ENCODE assay signal across 14 mouse cellular contexts in genomic region chr7:46962132-46962531, GRCm38 (mm10). TPM values are rescaled to one million over a fixed set of nuclear protein-coding genes. Genes with fewer than 3 reads are reported as not detected.
DNase-seq lines count a peak whose midpoint lies in the region; ATAC-seq and TF ChIP-seq lines count a peak whose summit lies in the region.
"Had no signal": no experiment of that assay in that cellular context is flagged by ENCODE, and none has a peak within 500 bp of the region (broad histone marks: within the 10 kb centered on the region; RNA-seq: fewer than 3 reads in every experiment).

No protein-coding gene starts in this region.

- no peaks in the 10 kb centered on the region for H3K9me3 ChIP-seq in MEL (replicated peaks; ENCODE audit: insufficient read depth, low read length)
- no peaks in the 10 kb centered on the region for H3K9me3 ChIP-seq in heart, postnatal 0 days (replicated peaks; ENCODE audit: control insufficient read depth, low read length)

- H3K27ac ChIP-seq in gastrocnemius, adult 2 months: peak overlapping the region; percentile 63; the same call in 1 of the 2 replicates
- no peak overlapping the region for H3K27ac ChIP-seq in MEL (ENCODE audit: control insufficient read depth, low read depth, low read length)
- H3K27ac ChIP-seq in heart, postnatal 0 days (ENCODE audit: low read depth): peak overlapping the region; percentile 64; the same call in 1 of the 2 replicates
- H3K27ac ChIP-seq: kidney, postnatal 0 days had no signal

- no peak overlapping the region for H3K4me2 ChIP-seq in heart, postnatal 0 days (ENCODE audit: low read depth, low read length)

- no peak for TF ChIP-seq RAD21 in MEL (IDR thresholded peaks at IDR 0.05; ENCODE audit: low read depth, low read length)

- H3K9ac ChIP-seq in MEL (ENCODE audit: control insufficient read depth, low read depth, low read length, poor library complexity, severe bottlenecking): no peak overlapping the region
- no peak overlapping the region for H3K9ac ChIP-seq in heart, postnatal 0 days (replicated peaks; ENCODE audit: low read depth, low read length)

- no peak for ATAC-seq in heart, postnatal 0 days (ENCODE audit: insufficient read depth, low read depth)
- ATAC-seq: activated CD4-positive, CD25-positive, alpha-beta regulatory T cell, adult 4 months had no signal

- H3K27me3 ChIP-seq in MEL (ENCODE audit: control insufficient read depth in 1 of 2, insufficient read depth in 2 of 2, low read length in 2 of 2): no peaks in the 10 kb centered on the region; a peak in 1 of 4 replicates
- no peaks in the 10 kb centered on the region for H3K27me3 ChIP-seq in heart, postnatal 0 days (ENCODE audit: control insufficient read depth, insufficient read depth, low read length)

- no peaks in the 10 kb centered on the region for H3K79me2 ChIP-seq in MEL (ENCODE audit: control insufficient read depth, insufficient read depth, low read length, poor library complexity)

- intact Hi-C loops in gastrocnemius, adult 2 months (cut with DNase I): loop anchor here (2.0 to 5.0 kb wide), 2 partner anchors 120 to 189 kb away; no protein-coding TSS in a partner anchor
- intact Hi-C loops in left cerebral cortex, postnatal 4 days (cut with DNase I): loop anchor here (2.0 to 5.0 kb wide), 2 partner anchors 45 to 187 kb away; partner anchors contain the start of gene Spty2d1
- intact Hi-C loops in left cerebral cortex, postnatal 25 days (cut with DNase I): loop anchor here (5.0 kb wide), 1 partner anchor 110 kb away; no protein-coding TSS in a partner anchor

- H3K4me1 ChIP-seq in MEL (ENCODE audit: control insufficient read depth in 1 of 2, insufficient read depth in 2 of 2, low read length in 2 of 2): peaks cover 17 to 25% of the 10 kb centered on the region in 2 experiments
- no peaks in the 10 kb centered on the region; the same call in 1 of the 2 replicates for H3K4me1 ChIP-seq in heart, postnatal 0 days (ENCODE audit: control insufficient read depth, insufficient read depth)

- H3K36me3 ChIP-seq in MEL (ENCODE audit: control insufficient read depth in 1 of 2, insufficient read depth in 2 of 2, low read length in 2 of 2): peaks cover 0 to 26% of the 10 kb centered on the region in 2 experiments; a peak in 2 of 4 replicates
- H3K36me3 ChIP-seq in heart, postnatal 0 days (replicated peaks; ENCODE audit: control insufficient read depth, insufficient read depth, low read length): no peaks in the 10 kb centered on the region

- no peak overlapping the region for H3K4me3 ChIP-seq in gastrocnemius, adult 2 months
- H3K4me3 ChIP-seq in MEL (ENCODE audit: control insufficient read depth in 1 of 2, insufficient read depth in 1 of 2, low read depth in 2 of 2, low read length in 2 of 2): no peak overlapping the region
- no peak overlapping the region for H3K4me3 ChIP-seq in heart, postnatal 0 days (ENCODE audit: low read depth, low read length)

- no peak for TF ChIP-seq CTCF in gastrocnemius, adult 2 months (IDR thresholded peaks at IDR 0.05)
- no peak for TF ChIP-seq CTCF in MEL (IDR thresholded peaks at IDR 0.05 in 2 of 3, conservative IDR thresholded peaks at IDR 0.05 in 1 of 3; ENCODE audit: control insufficient read depth in 1 of 3, insufficient read depth in 1 of 3, low read depth in 2 of 3, low read length in 3 of 3, poor library complexity in 1 of 3, severe bottlenecking in 1 of 3)
- TF ChIP-seq CTCF in heart, postnatal 0 days (IDR thresholded peaks at IDR 0.05; ENCODE audit: low read depth): no peak

- TF ChIP-seq POLR2A in MEL (IDR thresholded peaks at IDR 0.05; ENCODE audit: control insufficient read depth in 1 of 2, insufficient read depth in 1 of 2, low read depth in 1 of 2, low read length in 2 of 2, poor library complexity in 1 of 2): no peak

- peak; percentile 43 for DNase-seq in gastrocnemius, adult 2 months
- no peak for DNase-seq in gastrocnemius, adult 8-10 months (ENCODE audit: low spot score in 2 of 2)
- DNase-seq in left cerebral cortex, postnatal 4 days: peak; percentile 57
- no peak for DNase-seq in left cerebral cortex, postnatal 25 days (ENCODE audit: low spot score in 2 of 2)
- peak; percentile 34 for DNase-seq in MEL (ENCODE audit: low read depth, low spot score)
- no peak for DNase-seq in heart, postnatal 0 days (ENCODE audit: low spot score)
- no peak for DNase-seq in spleen, postnatal 4 days (ENCODE audit: low spot score in 2 of 2)
- no peak for DNase-seq in urinary bladder, postnatal 36 days (ENCODE audit: low spot score in 2 of 2)
- DNase-seq: right cerebral cortex, postnatal 14 days; thymus, adult 18-20 months had no signal

- no peak for TF ChIP-seq EP300 in MEL (IDR thresholded peaks at IDR 0.05; ENCODE audit: low read depth in 1 of 2, low read length in 2 of 2)
- TF ChIP-seq EP300 in heart, postnatal 0 days (IDR thresholded peaks at IDR 0.05; ENCODE audit: low read depth): no peak

TF ChIP-seq in MEL, 35 proteins besides CTCF, POLR2A, EP300 and RAD21:
- TF ChIP-seq SMC3 (IDR thresholded peaks at IDR 0.05; ENCODE audit: low read depth, low read length) (no peak), GABPA (IDR thresholded peaks at IDR 0.05; ENCODE audit: low read depth, low read length) (no peak), ETS1 (IDR thresholded peaks at IDR 0.05; ENCODE audit: low read depth, low read length) (0 out of 2 replicates have a peak, but pooled peaks have one; percentile 27), TBP (IDR thresholded peaks at IDR 0.05; ENCODE audit: low read depth, low read length) (no peak), BHLHE40 (IDR thresholded peaks at IDR 0.05; ENCODE audit: borderline replicate concordance, low read depth, low read length) (no peak)
TF ChIP-seq in MEL: peak in this region for 1.

RNA-seq across cellular contexts. Expression of gene Uevld, which starts 3.8 kb away (rescaled TPM):
- 10 to 100 TPM; 11.2 to 11.9 TPM for total RNA-seq in gastrocnemius, adult 2 months (2021)
- total RNA-seq in gastrocnemius, adult 8-10 months (2022): 10 to 100 TPM; 10.8 to 18.9 (median 12.1) TPM
- total RNA-seq in left cerebral cortex, postnatal 4 days (2021): 10 to 100 TPM; 12.3 to 14.8 TPM
- total RNA-seq in left cerebral cortex, postnatal 25 days (2021): 10 to 100 TPM; 10.2 to 13.3 TPM
- total RNA-seq in MEL (2012; rRNA removed): 1.9 and 2.8 TPM in 2 replicates
- 1 to 10 TPM in 1 of 2 experiments, not detected in 1; 5.4 TPM for polyA plus RNA-seq in MEL (2012; ENCODE audit: insufficient read depth in 1 of 2, insufficient read length in 2 of 2, low read depth in 1 of 2, low replicate concordance in 2 of 2, missing spikeins in 1 of 2)
- total RNA-seq in heart, postnatal 0 days (2014; rRNA removed; ENCODE audit: low replicate concordance): 8.1 and 10.5 TPM in 2 replicates
- 4.4 TPM in 2 replicates for polyA plus RNA-seq in heart, postnatal 0 days (2015; fragmentation: Nextera tagmentation; extraction: Ambion mirVana)

RNA-seq across cellular contexts. Expression of gene Gm9999, which starts 21.2 kb away (rescaled TPM):
- not detected for total RNA-seq in gastrocnemius, adult 2 months (2021)
- not detected for total RNA-seq in gastrocnemius, adult 8-10 months (2022)
- not detected for total RNA-seq in left cerebral cortex, postnatal 4 days (2021)
- total RNA-seq in left cerebral cortex, postnatal 25 days (2021): not detected
- total RNA-seq in MEL (2012; rRNA removed): not detected in 2 replicates
- not detected for polyA plus RNA-seq in MEL (2012; ENCODE audit: insufficient read depth in 1 of 2, insufficient read length in 2 of 2, low read depth in 1 of 2, low replicate concordance in 2 of 2, missing spikeins in 1 of 2)
- not detected in 2 replicates for total RNA-seq in heart, postnatal 0 days (2014; rRNA removed; ENCODE audit: low replicate concordance)
- not detected in 2 replicates for polyA plus RNA-seq in heart, postnatal 0 days (2015; fragmentation: Nextera tagmentation; extraction: Ambion mirVana)
- total RNA-seq: gastrocnemius, postnatal 36 days; left cerebral cortex, adult 8-10 months had no signal
- polyA plus RNA-seq: activated CD4-positive, CD25-positive, alpha-beta regulatory T cell, adult 4 months; kidney, postnatal 0 days had no signal

RNA-seq across cellular contexts. Expression of gene Tsg101, which starts 42.4 kb away (rescaled TPM):
- 10 to 100 TPM; 49.8 to 50.6 TPM for total RNA-seq in gastrocnemius, adult 2 months (2021)
- 10 to 100 TPM; 50.3 to 64.8 (median 57.9) TPM for total RNA-seq in gastrocnemius, adult 8-10 months (2022)
- total RNA-seq in left cerebral cortex, postnatal 4 days (2021): 100 to 1,000 TPM; 126 to 142 TPM
- total RNA-seq in left cerebral cortex, postnatal 25 days (2021): 10 to 100 TPM; 75.5 to 81.1 TPM
- total RNA-seq in MEL (2012; rRNA removed): 21.3 and 25.3 TPM in 2 replicates
- polyA plus RNA-seq in MEL (2012; ENCODE audit: insufficient read depth in 1 of 2, insufficient read length in 2 of 2, low read depth in 1 of 2, low replicate concordance in 2 of 2, missing spikeins in 1 of 2): 10 to 100 TPM in 1 of 2 experiments, not detected in 1; 88.9 TPM
- 107 and 116 TPM in 2 replicates for total RNA-seq in heart, postnatal 0 days (2014; rRNA removed; ENCODE audit: low replicate concordance)
- 160 and 164 TPM in 2 replicates for polyA plus RNA-seq in heart, postnatal 0 days (2015; fragmentation: Nextera tagmentation; extraction: Ambion mirVana)

RNA-seq across cellular contexts. Expression of gene Spty2d1, which starts 46.1 kb away (rescaled TPM):
- total RNA-seq in gastrocnemius, adult 2 months (2021): 1 to 10 TPM; 4.1 to 5.7 TPM
- total RNA-seq in gastrocnemius, adult 8-10 months (2022): 1 to 10 TPM; 3.6 to 4.8 (median 4.3) TPM
- 1 to 10 TPM; 7.8 to 9.0 TPM for total RNA-seq in left cerebral cortex, postnatal 4 days (2021)
- total RNA-seq in left cerebral cortex, postnatal 25 days (2021): 10 to 100 TPM; 13.8 to 13.9 TPM
- total RNA-seq in MEL (2012; rRNA removed): 14.9 and 15.1 TPM in 2 replicates
- polyA plus RNA-seq in MEL (2012; ENCODE audit: insufficient read depth in 1 of 2, insufficient read length in 2 of 2, low read depth in 1 of 2, low replicate concordance in 2 of 2, missing spikeins in 1 of 2): 10 to 100 TPM; 14.4 to 36.9 TPM
- 8.7 and 9.4 TPM in 2 replicates for total RNA-seq in heart, postnatal 0 days (2014; rRNA removed; ENCODE audit: low replicate concordance)
- 7.7 and 7.8 TPM in 2 replicates for polyA plus RNA-seq in heart, postnatal 0 days (2015; fragmentation: Nextera tagmentation; extraction: Ambion mirVana)

Comparison
In these comparisons a context has a peak if more than half of its experiments do, and no peak if none do; other contexts are left out.
1. DNase-seq: peak in gastrocnemius, adult 2 months (single experiment), left cerebral cortex, postnatal 4 days (single experiment) and MEL (single experiment); none in gastrocnemius, adult 8-10 months (0 of 2), left cerebral cortex, postnatal 25 days (0 of 2), heart, postnatal 0 days (single experiment), spleen, postnatal 4 days (0 of 2) and urinary bladder, postnatal 36 days (0 of 2).